Mouse (Mus musculus) cerebellum, postnatal 4 days (tissue): ENCODE measurements around the gene Bpifb5.
"Not testable (repeated sequence)": the region's sequence is repeated elsewhere in the genome, so short reads cannot be mapped to it uniquely, and the experiment has no call there.

Experiments
- DNase-seq, 2 experiments: peaks; one replicate each; pipeline ENCODE4 v3.0.0; 2022; ENCODE audit warnings: low spot score in 2 of 2, mixed read lengths in 1 of 2

The Bpifb5 gene

GRCm38 (mm10) chr2:154223265-154223916 is at the start of gene Bpifb5:
Bpifb5 (plus strand) TSS chr2:154223742.
- DNase-seq, result peak in 1 of 2 experiments; percentile 60

- not testable (repeated sequence) for DNase-seq
These were observed 41.6 kb upstream of the Bpifb5 start for GRCm38 (mm10) chr2:154181900-154182299.

GRCm38 (mm10) chr2:154183061-154183460 is 40.5 kb upstream of the Bpifb5 start:
- not testable (repeated sequence) for DNase-seq

- DNase-seq, result no peak
These were observed 38.2 kb upstream of the Bpifb5 start for GRCm38 (mm10) chr2:154185319-154185718.

DNA sequence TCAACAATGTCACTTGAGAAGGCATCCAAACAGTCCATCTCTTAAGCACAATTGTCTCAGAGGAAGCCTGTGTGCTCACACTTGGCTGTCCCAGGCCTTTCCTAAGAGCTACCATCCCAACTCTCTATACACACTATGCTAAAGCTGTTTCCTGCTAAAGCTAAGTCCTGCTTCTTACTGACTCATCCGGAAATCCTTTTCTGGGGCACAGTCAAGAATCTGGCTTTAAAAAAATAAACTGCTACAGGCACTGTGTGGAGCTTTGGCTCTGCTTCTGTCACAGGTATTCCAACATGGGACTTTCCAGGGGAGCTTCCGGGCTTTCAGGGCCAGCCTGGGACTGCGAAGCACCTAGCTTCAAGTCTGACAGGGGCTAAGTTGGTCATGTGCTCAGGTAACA is 37.8 kb upstream of the Bpifb5 start:
- DNase-seq, result no peak

DNA sequence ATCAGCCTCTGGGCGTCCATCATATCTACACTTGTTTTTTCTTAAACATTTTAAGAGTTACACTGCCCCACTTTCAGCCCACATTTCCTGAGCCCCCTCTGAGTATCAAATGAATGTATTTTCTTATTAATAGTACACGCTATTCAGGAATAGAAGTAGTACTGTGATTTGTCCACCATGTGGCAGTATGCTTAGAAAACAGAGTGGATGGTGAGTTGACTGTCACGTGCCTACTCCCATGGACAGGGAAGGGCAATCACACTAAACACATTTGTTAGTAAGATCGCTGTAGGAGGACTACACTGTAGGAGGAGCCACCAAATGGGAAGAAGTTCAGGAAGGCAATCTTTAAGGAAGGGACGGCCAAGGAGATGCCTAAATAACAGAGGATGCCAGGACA is 36.1 kb upstream of the Bpifb5 start:
- DNase-seq, result no peak

- no peak for DNase-seq
These were observed 33.6 kb upstream of the Bpifb5 start for GRCm38 (mm10) chr2:154189877-154190434.

DNA sequence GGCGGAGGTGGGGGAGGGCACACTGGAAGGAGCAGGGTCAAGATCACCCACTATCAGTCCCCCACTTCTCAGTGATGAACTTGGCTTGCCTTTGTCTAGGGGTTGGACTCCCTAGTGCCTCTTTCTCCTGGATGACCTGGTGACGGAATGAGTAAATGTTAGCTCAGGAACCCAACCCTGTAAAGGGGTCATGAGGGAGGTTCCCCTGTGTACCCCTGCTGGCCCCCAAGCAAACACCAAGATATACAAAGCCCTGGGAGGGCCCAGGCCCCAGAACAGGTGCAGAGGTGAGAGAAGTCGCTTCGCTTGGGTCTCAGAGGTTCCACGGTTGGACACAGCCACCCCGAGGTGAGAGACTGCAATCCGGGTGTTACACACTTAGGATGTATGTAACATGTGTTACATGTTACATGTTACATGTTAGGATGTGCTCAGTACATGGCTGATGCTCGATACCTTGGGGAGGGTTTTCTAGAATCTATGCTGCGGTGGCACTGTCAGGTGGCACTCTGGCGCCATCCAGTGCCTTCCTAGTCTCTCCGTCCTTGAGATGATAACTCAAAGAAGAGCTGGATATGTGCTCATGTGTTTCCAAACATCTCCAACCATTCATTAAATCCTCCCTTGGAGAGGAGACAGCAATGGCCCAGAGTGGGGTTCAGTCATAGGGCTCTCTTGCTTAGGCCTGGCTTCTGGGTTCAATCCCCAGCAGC is 32.8 kb upstream of the Bpifb5 start, which contains the start of gene Bpifb1:
Bpifb1 (plus strand) TSS at position 273 of the 713 bp plus-strand sequence.
- no peak for DNase-seq

GRCm38 (mm10) chr2:154192141-154192540 is 31.4 kb upstream of the Bpifb5 start:
- DNase-seq, result no peak

GRCm38 (mm10) chr2:154193071-154193470 is 30.5 kb upstream of the Bpifb5 start:
- DNase-seq, result no peak

- DNase-seq, result no peak
These were observed 29.5 kb upstream of the Bpifb5 start for GRCm38 (mm10) chr2:154193994-154194504.

DNA sequence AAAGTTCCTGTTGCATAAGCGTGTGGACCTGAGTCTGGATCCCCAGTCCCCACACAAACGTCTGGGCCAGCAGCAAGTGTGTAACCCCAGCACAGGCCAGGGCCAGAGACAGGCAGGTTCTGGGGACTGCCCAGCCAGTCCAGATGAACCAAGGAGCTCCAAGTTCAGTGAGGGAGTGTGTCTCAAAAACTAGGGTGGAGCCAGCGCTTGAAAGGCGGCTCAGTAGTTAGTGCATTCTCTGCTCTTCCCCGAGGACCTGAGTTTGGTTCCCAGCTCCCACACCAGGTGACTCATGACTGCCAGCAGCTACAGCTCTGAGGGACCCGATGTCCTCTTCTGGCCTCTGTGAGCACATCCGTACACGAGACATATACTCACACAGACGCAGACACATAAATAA is 26.5 kb upstream of the Bpifb5 start:
- DNase-seq, result no peak

DNA sequence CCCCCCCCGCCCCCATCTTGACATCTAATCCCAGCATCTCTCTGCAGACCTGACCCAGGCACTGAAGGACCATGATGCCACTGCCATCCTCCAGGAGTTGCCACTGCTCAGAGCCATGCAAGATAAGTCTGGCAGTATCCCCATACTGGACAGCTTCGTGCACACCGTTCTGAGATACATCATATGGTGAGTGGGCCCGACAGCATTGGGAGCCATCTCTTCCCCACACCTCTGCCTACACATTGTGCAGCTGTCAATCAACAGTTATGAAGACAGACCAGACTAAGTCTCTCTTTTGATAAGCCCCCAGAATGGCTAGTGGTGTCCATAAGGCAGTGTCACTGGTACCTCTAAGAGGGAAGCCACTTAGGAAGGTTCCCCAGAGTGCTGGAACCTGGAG is 18.9 kb upstream of the Bpifb5 start:
- DNase-seq, result no peak

DNA sequence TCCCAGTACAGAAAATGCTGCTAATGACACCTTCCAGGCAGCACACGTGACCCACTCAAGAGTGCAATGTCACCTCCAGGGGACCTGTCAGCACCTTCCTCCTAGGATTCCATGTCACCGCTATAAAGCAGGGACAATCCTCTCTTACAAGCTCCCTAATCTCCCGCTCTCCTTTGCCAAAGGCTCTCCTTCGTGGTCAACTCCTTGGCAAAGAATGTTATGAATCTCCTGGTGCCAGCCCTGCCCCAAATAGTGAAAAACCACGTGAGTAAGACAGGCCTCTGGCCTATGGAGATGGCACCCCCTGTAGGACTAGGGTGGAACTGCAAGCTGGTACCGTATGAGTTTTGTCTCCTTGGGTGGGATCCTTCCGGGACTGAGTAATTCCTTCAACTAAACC is 16.6 kb upstream of the Bpifb5 start:
- peak in 1 of 2 experiments; percentile 46 for DNase-seq

- DNase-seq, result no peak
These were observed 14.4 kb upstream of the Bpifb5 start for GRCm38 (mm10) chr2:154209112-154209511.

- no peak for DNase-seq
These were observed 12.4 kb upstream of the Bpifb5 start for GRCm38 (mm10) chr2:154211121-154211520.

DNA sequence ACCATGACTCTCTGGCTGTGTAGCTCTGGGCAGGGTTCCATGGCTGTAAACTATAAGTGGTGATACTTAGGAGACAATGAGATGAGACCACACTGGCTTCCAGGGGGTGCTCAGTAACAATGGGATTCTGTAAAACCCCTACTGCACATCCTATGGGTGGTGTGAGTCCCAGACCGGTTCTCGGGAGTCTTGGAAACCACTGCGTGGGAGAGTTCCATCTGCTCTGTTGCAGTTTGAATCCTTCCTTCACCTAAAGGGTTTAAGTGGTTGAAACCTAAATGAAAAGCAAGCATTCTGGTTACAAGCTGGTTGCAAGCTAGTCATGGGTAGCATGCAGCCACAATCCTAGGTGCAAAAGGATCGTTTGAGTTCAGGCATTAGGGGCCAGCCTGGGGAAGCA is 11.7 kb upstream of the Bpifb5 start:
- DNase-seq, result no peak

DNA sequence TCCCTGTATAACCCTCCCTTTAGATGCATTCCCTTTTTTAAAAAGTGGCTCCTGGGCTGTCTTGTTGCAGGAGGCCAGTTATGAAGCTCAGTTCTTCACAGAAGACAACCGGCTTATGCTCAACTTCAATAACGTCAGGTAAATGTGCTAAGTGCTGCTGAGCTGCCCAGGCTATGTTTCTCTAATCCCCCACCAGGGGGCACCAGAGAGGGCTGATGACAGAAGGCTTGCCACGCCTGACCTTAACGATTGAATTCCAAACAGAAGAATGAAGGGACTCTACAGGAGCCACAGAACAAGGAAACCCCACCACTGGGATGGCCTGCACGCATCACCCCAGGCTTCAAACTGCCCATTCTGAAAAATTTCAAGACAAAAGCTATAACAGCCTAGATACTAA is 8.4 kb upstream of the Bpifb5 start:
- DNase-seq, result peak; percentile 67 to 77

DNA sequence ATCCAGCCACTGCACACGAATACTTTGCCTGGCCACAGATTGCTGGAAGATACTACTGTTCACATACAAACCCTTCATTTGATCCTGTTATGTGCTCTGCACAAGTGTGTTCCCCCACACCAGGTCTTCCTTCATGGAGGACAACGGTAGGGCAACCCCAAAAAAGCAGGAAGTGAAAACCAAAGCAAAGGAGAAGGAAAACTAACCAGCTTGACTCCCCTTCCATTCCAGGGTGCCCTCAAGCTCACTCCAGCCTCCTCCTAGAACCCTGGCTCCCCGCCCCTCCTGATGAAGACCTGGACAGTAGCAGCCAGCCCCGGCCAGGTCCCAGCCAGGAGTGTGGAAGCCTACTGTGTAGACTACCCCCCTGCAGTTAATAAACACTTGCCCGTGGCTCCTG is 3.6 kb upstream of the Bpifb5 start:
- DNase-seq, result no peak

GRCm38 (mm10) chr2:154223917-154224273 is 353 bp downstream of the Bpifb5 start:
- DNase-seq, result no peak

- DNase-seq, result no peak
These were observed 3.4 kb downstream of the Bpifb5 start for GRCm38 (mm10) chr2:154226991-154227390.

GRCm38 (mm10) chr2:154227830-154228229 is 4.3 kb downstream of the Bpifb5 start:
- DNase-seq, result no peak

- DNase-seq, result peak in 1 of 2 experiments; percentile 52
These were observed 9.9 kb downstream of the Bpifb5 start for GRCm38 (mm10) chr2:154233426-154233825.
